Mouse (Mus musculus) ES-Bruce4 (cell line): ENCODE measurements around the gene Gper1. TPM values are rescaled to one million over a fixed set of nuclear protein-coding genes. Genes with fewer than 3 reads are reported as not detected.

Source experiments
- H3K27ac ChIP-seq: 2 replicates; pipeline ENCODE4 v1.5.1; 2012; ENCODE audit warnings: low read length, inconsistent platforms; ENCODE audit not compliant: insufficient read depth
- H3K27me3 ChIP-seq: 2 replicates; pipeline ENCODE4 v1.6.1; 2012; ENCODE audit warnings: mild to moderate bottlenecking, low read length, inconsistent platforms; ENCODE audit not compliant: control insufficient read depth, poor library complexity, insufficient read depth, severe bottlenecking
- H3K36me3 ChIP-seq: 2 replicates; pipeline ENCODE4 v1.6.1; 2012; ENCODE audit warnings: inconsistent platforms, mild to moderate bottlenecking, low read length, moderate library complexity; ENCODE audit not compliant: control insufficient read depth, poor library complexity, insufficient read depth, severe bottlenecking
- H3K4me1 ChIP-seq: one replicate; pipeline ENCODE4 v1.8.1; 2011; ENCODE audit warnings: low read length; ENCODE audit not compliant: control insufficient read depth, insufficient read depth
- H3K4me3 ChIP-seq: 2 replicates; pipeline ENCODE4 v1.5.1; 2011; ENCODE audit warnings: low read depth, mild to moderate bottlenecking, low read length
- H3K9ac ChIP-seq: 2 replicates; pipeline ENCODE4 v1.6.1; 2012; ENCODE audit warnings: low read depth, mild to moderate bottlenecking, inconsistent platforms; ENCODE audit not compliant: poor library complexity, severe bottlenecking
- H3K9me3 ChIP-seq: replicated peaks from 2 replicates; pipeline ENCODE4 v1.6.1; 2012; ENCODE audit warnings: mild to moderate bottlenecking, low read length, inconsistent platforms; ENCODE audit not compliant: control insufficient read depth, poor library complexity, insufficient read depth, severe bottlenecking
- CTCF ChIP-seq: IDR thresholded peaks from one replicate; pipeline ENCODE4 v1.8.1; 2011; ENCODE audit warnings: low read depth, low read length
- EP300 ChIP-seq: IDR thresholded peaks from 2 replicates; pipeline ENCODE4 v1.6.1; 2011; ENCODE audit warnings: low read depth, low read length; ENCODE audit not compliant: insufficient read depth
- POLR2A ChIP-seq: IDR thresholded peaks from one replicate; pipeline ENCODE4 v1.8.1; 2011; ENCODE audit warnings: low read length; ENCODE audit not compliant: insufficient read depth
- polyA plus RNA-seq: library from polyadenylated mRNA; stranded (reverse); fragments of >200 nt; gene quantifications from 2 replicates; pipeline ENCODE4 v1.2.4, GENCODE M21; 2011; ENCODE audit warnings: low read depth; ENCODE audit not compliant: missing spikeins, insufficient read depth, insufficient read length

The Gper1 gene
- polyA plus RNA-seq, 1 experiment = not detected

GRCm38 (mm10) chr5:139394399-139394798 is 28.6 kb upstream of the Gper1 start:
- H3K27ac ChIP-seq = no peak overlapping the region
- H3K9me3 ChIP-seq = no peaks in the 10 kb centered on the region
- no peaks in the 10 kb centered on the region for H3K4me1 ChIP-seq
- TF ChIP-seq EP300 = no peak
- TF ChIP-seq POLR2A = no peak
- TF ChIP-seq CTCF = no peak
- H3K9ac ChIP-seq = no peak overlapping the region
- no peaks in the 10 kb centered on the region for H3K36me3 ChIP-seq
- H3K4me3 ChIP-seq = no peak overlapping the region
- no peaks in the 10 kb centered on the region for H3K27me3 ChIP-seq

GRCm38 (mm10) chr5:139395528-139395927 is 27.4 kb upstream of the Gper1 start:
- H3K27ac ChIP-seq = no peak overlapping the region
- no peak for TF ChIP-seq POLR2A
- no peak overlapping the region for H3K4me3 ChIP-seq

DNA sequence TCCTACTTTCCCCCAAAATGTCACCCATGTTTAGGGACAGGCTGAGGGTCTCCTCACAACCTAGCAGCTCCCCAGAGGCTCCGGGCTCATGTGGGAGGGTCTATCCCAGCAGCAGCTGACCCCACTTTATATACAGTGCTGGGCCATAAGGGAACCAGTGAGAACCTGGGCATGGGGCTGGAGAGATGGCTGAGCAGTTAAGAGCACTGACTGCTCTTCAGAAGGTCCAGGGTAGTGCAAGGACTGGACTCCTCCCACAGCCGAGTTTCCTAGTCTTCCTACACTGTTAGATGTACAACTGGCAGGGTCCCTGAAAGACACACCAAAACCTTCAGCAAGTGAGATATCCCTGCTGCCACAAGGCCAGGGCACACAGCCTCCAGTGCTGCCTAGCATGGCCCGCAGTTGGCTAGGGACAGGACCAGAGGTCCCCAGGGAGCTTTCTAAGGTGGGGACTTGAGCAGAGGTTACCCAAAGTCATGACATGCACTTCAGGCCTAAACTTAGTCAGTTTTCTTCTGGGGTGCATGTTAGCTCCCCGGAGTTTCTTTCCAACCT is 25.5 kb upstream of the Gper1 start:
- H3K27me3 ChIP-seq = no peaks in the 10 kb centered on the region
- TF ChIP-seq POLR2A (no peak), CTCF (no peak)

More at GRCm38 (mm10) chr5:139395528-139395927, 27.4 kb upstream of the Gper1 start:
- Histone ChIP-seq H3K9me3 (no peaks in the 10 kb centered on the region), H3K27me3 (no peaks in the 10 kb centered on the region), H3K36me3 (no peaks in the 10 kb centered on the region), H3K4me1 (no peaks in the 10 kb centered on the region), H3K9ac (no peak overlapping the region)

GRCm38 (mm10) chr5:139397959-139398753 is 24.8 kb upstream of the Gper1 start:
- Histone ChIP-seq H3K4me1 (no peaks in the 10 kb centered on the region), H3K36me3 (no peaks in the 10 kb centered on the region), H3K27me3 (no peaks in the 10 kb centered on the region), H3K4me3 (no peak overlapping the region), H3K9me3 (no peaks in the 10 kb centered on the region), H3K27ac (no peak overlapping the region), H3K9ac (no peak overlapping the region)
- peak; percentile 79 for TF ChIP-seq CTCF
- TF ChIP-seq EP300 = no peak

More for the DNA sequence above, 25.5 kb upstream of the Gper1 start:
- H3K4me3 ChIP-seq = no peak overlapping the region
- no peaks in the 10 kb centered on the region for H3K9me3 ChIP-seq
- no peak overlapping the region for H3K27ac ChIP-seq
- no peaks in the 10 kb centered on the region for H3K4me1 ChIP-seq
- H3K9ac ChIP-seq = no peak overlapping the region
- no peaks in the 10 kb centered on the region for H3K36me3 ChIP-seq

GRCm38 (mm10) chr5:139398786-139399185 is 24.2 kb upstream of the Gper1 start:
- TF ChIP-seq CTCF (no peak), EP300 (no peak), POLR2A (no peak)
- Histone ChIP-seq H3K27me3 (no peaks in the 10 kb centered on the region), H3K36me3 (no peaks in the 10 kb centered on the region), H3K9ac (no peak overlapping the region), H3K27ac (no peak overlapping the region), H3K9me3 (no peaks in the 10 kb centered on the region), H3K4me1 (no peaks in the 10 kb centered on the region), H3K4me3 (no peak overlapping the region)

DNA sequence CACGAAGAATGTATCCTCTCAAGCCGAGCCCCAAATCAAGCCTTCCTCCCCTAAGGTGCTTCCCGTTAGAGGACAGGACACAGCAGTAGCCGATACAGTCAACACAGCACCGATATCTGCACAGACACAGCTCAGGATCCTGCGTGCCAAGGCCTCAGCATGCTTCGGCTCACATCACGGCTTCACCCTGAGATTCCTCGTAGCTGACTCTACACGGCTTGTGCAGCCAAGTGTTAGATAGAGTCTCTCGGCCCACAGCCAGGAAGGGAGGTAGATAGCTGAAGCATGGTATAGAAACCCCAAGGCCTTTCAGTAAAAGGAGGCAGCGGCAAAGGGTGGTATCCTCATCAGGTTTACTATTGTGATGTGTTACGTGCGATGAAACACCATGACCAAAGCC is 23.0 kb upstream of the Gper1 start:
- TF ChIP-seq POLR2A (no peak), CTCF (no peak), EP300 (no peak)
- Histone ChIP-seq H3K9me3 (no peaks in the 10 kb centered on the region), H3K4me1 (no peaks in the 10 kb centered on the region), H3K27me3 (no peaks in the 10 kb centered on the region), H3K27ac (no peak overlapping the region), H3K4me3 (no peak overlapping the region), H3K9ac (no peak overlapping the region), H3K36me3 (no peaks in the 10 kb centered on the region)
